Mouse (Mus musculus) E14TG2a.4 (cell line): ENCODE measurements around the gene Insyn1.

Experiments
- H3K27me3 ChIP-seq: 2 replicates; pipeline ENCODE4 v1.6.1; 2014; ENCODE audit warnings: low read length, control low read depth; ENCODE audit not compliant: insufficient read depth
- H3K36me3 ChIP-seq: 2 replicates; pipeline ENCODE4 v1.6.1; 2014; ENCODE audit warnings: low read length, control low read depth; ENCODE audit not compliant: insufficient read depth
- H3K4me1 ChIP-seq: replicated peaks from 2 replicates; pipeline ENCODE4 v1.6.1; 2014; ENCODE audit warnings: low read depth, low read length, control low read depth
- H3K4me3 ChIP-seq: replicated peaks from 2 replicates; pipeline ENCODE4 v1.5.1; 2014; ENCODE audit warnings: mild to moderate bottlenecking, low read length
- H3K9me3 ChIP-seq: 2 replicates; pipeline ENCODE4 v1.6.1; 2014; ENCODE audit warnings: low read length, control low read depth
- CTCF ChIP-seq: conservative IDR thresholded peaks from 2 replicates; pipeline ENCODE4 v1.5.1; 2014; ENCODE audit warnings: low read length
- NANOG ChIP-seq: IDR thresholded peaks from 2 replicates; pipeline ENCODE4 v1.6.1; 2014; ENCODE audit warnings: borderline replicate concordance, low read length, mixed read lengths
- POU5F1 ChIP-seq: IDR thresholded peaks from 2 replicates; pipeline ENCODE4 v1.6.1; 2014; ENCODE audit warnings: low read length, borderline replicate concordance

Insyn1 gene

DNA sequence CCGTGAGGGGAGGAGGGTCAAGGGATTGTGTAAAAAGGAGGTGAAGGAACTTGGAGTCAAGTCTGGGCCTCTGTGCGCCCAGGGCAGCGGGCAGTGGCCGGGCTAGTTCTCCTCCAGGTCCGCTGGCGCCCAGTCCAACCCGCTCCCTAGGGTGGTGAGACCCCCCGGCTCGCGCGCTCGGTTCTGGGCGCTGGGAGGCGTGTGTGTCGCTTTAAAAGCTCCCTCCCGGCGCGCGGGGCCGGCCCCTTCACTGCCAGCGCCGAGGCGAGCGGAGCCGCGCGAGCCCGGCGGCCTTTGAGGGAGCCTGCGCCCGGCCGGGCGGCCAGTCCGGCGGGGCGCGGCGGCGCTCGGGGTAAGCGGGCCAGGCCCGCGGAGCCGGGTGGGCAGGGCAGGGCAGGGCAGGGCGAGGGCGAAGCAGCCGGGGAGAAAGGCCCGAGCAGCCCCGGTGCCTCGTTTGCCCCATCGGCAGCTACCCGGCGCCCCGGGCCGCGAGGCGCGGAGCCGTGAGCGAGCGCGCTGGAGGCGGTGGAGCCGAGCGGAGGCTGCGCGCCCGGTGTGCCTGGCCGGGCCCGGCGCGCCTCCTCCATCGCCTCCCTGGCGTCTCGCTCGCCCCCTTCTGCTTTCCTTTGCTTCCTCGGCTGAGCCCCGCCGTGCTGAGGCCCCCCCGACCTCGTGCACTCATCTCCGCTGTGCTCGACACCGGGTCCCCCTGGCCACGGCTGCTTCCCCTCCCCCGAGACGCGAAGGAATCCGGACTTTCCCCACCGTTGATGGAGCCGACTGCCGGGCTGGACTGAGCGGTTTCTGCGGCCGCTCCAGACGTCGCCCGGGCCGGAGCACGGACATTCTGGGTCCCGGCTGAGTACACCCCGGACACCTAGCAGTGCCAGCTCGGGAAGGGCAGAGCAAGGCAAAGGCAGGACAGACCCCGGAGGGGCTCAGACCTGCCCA is at the start of gene Insyn1:
Gene Insyn1, plus strand, starts transcription at position 753 of the 951 bp plus-strand sequence.
- H3K36me3 ChIP-seq, result no peaks in the 10 kb centered on the region
- peaks cover 94% of the 10 kb centered on the region for H3K27me3 ChIP-seq
- peak within 1 kb of the TSS; percentile 82 for H3K4me3 ChIP-seq
- peaks cover 41% of the 10 kb centered on the region for H3K4me1 ChIP-seq
- H3K9me3 ChIP-seq, result no peaks in the 10 kb centered on the region
- no peak for TF ChIP-seq CTCF
- TF ChIP-seq POU5F1, result no peak
- TF ChIP-seq NANOG, result no peak

DNA sequence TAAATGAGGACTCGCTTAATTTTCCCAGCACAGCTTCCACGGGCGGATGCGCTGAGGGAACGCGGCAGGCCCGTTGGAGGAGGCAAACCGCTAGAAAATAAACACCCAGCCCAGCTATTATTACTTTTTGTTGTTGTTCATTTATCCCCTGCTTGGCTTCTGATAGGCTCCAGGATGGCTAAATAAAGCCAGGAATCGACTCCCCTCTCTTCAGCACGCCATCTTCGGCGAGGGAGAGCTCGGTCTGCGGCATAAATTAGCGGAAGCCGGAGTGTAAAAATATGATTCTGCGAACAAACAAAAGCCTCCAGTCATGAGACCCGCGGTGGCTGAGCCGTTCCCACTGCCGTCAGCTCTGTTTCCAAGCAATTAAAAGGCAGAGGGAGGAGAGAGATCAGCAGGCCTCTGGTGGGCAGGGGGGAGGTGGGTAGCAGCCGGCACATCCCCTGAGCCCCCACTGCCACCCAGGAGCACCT is 49.4 kb upstream of the Insyn1 start:
- H3K4me1 ChIP-seq, result peaks cover 36% of the 10 kb centered on the region

DNA sequence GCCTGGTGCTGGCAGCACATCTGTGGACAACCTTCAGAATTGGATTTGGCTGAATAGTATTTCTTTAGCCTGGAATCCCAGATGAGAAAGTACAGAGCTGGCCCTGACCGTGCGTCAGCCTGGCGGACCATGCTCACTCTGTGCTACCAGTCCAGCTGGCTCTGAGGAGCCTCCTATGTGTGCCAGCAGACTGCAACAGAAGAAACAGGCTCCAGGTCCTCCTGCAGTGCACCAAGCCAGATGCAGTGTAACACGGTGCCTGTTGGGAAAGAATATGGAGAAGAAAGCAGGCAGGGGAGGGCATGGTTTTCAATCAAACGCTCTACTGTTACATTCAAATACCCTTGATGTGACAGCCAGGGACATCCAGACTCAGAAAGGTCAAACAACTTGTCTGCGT is 48.3 kb upstream of the Insyn1 start:
- Histone ChIP-seq H3K9me3 (peaks cover 24% of the 10 kb centered on the region), H3K4me3 (no peak overlapping the region), H3K27me3 (peaks cover 83% of the 10 kb centered on the region), H3K4me1 (peaks cover 36% of the 10 kb centered on the region), H3K36me3 (no peaks in the 10 kb centered on the region)
- no peak for TF ChIP-seq NANOG
- no peak for TF ChIP-seq POU5F1
- no peak for TF ChIP-seq CTCF

More for the DNA sequence above, 49.4 kb upstream of the Insyn1 start:
- H3K9me3 ChIP-seq, result peaks cover 25% of the 10 kb centered on the region
- TF ChIP-seq NANOG (no peak), POU5F1 (no peak), CTCF (no peak)
- H3K36me3 ChIP-seq, result no peaks in the 10 kb centered on the region
- 0 out of 2 replicates have a peak overlapping the region, but pooled peaks have one; percentile 7 for H3K4me3 ChIP-seq
- H3K27me3 ChIP-seq, result peaks cover 84% of the 10 kb centered on the region

DNA sequence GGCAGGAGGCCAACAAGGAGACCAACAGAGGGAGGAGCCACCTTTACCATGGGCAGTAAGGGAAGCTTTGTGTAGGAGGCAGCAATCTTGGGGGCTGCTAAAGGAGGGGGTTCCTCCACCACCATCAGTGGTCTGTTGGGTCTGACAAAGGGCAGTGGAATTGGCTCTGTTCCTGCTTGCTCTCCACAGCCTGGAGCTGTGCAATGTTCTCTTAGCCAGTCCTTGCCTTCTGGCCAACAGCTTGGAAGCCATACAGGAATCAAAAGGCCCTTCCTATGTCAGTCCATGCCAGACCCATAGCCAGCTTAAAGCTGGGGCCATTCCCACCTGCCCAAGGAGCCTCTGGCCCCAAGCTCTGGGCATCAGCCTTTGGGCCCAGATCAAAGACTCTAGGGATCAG is 47.8 kb upstream of the Insyn1 start:
- Histone ChIP-seq H3K4me3 (no peak overlapping the region), H3K36me3 (no peaks in the 10 kb centered on the region), H3K9me3 (peaks cover 29% of the 10 kb centered on the region), H3K4me1 (peaks cover 36% of the 10 kb centered on the region), H3K27me3 (peaks cover 79% of the 10 kb centered on the region)
- TF ChIP-seq POU5F1 (no peak), NANOG (no peak), CTCF (no peak)

DNA sequence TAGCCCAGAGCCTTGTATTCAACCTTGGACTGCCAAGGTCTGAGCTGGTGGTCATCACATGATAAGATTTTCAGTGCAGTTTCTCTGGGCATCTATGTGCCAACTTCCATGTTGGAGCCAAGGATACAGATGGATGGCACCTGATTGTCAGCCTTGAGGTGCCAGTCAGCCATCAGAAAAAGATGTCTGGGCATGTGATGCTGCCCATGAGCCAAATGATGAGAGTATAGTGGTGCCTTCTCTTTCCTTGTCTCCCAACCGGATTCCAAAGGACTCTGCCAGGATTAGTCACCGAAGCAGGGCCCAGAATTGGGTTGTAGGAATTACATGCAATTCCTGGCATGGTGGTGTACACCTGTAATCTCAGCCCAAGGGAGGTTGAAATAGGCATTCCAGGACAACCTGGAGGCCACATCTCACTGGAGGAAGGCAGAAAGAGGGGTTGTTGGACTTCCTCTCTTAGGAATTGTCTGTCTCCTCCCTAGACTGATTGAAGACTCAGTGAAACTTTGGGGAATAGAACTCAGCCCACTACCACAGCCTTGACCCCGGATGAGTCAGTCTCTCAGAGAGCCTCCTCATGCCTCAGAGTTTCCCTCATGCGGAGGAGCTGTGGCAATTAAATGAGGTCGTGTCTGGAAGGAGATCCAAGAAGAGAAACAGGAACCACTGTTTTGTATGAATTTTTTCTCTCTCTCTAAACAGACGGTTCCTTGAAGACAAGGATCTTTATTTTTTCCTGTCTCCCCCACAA is 46.9 kb upstream of the Insyn1 start:
- Histone ChIP-seq H3K27me3 (peaks cover 70% of the 10 kb centered on the region), H3K9me3 (peaks cover 31% of the 10 kb centered on the region), H3K4me3 (no peak overlapping the region), H3K36me3 (no peaks in the 10 kb centered on the region), H3K4me1 (peaks cover 28% of the 10 kb centered on the region)
- TF ChIP-seq CTCF, result no peak
- TF ChIP-seq NANOG, result no peak
- no peak for TF ChIP-seq POU5F1

DNA sequence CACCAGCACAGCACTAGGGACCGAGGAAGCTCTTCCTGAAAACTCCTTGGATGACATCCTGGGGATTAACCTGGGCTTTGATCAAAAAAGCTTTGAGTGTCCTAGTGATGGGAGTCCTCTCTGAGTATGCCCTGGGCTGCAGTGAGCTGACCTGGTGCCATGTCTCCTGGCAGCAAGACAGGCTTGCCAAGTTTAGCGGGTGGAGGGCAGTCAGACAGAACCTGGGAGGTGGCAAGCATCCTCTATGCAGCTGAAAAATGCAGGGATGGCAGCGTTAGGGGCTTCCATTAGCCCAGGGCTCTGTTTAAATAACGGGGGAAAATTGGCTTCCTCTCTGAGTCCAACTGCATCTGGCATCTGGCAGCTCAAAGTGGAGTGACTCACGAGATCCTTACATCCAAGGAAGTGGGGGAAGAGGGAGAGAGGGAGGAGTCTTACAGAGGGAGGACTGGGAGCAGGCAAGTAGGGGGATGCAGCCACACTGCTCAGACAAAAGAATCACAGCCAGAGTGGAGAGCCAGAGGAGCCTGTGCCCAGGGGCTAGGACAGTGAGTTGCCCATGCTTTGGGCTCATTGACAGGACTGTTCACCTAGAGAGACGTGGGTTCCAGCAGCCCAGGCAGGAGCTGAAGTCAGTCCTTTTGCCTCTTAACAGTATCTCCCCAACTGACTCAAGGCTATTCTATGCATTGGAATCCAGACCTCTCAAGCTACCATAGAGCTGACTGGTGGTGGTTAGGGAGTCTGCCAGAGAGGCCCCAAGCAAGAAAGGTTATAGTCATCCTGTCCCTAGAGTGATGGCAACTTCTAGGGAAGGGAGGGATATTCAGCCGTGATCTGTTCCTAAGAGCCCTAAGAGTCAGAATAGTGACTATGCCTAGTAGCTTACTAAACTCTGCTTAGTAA is 46.0 kb upstream of the Insyn1 start:
- Histone ChIP-seq H3K27me3 (peaks cover 64% of the 10 kb centered on the region), H3K4me1 (peaks cover 30% of the 10 kb centered on the region), H3K4me3 (no peak overlapping the region), H3K9me3 (peaks cover 31% of the 10 kb centered on the region), H3K36me3 (no peaks in the 10 kb centered on the region)
- TF ChIP-seq CTCF (no peak), NANOG (no peak), POU5F1 (no peak)

DNA sequence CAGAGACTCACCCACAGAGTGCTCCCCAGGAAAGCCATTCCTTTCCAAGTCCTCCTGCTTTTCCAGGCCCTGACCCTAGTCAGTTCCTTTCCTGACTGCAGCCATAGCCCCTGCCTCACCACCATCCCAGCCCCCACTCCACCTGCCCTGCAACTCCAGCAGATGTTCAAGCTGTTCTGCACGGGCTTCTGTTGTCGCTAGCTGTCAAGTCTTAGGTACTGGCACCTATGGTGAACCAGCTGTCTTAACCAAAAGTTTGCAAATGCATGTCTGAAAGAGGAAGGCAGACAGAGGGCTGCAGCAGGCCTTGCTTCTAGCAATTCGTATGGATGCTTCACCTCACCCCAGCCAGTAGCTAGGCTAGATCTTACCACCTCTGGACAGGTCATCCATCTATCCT is 45.3 kb upstream of the Insyn1 start:
- peaks cover 57% of the 10 kb centered on the region for H3K27me3 ChIP-seq

More for the DNA sequence above, 45.3 kb upstream of the Insyn1 start:
- Histone ChIP-seq H3K9me3 (peaks cover 31% of the 10 kb centered on the region), H3K4me1 (peaks cover 30% of the 10 kb centered on the region), H3K4me3 (no peak overlapping the region), H3K36me3 (no peaks in the 10 kb centered on the region)
- no peak for TF ChIP-seq POU5F1
- TF ChIP-seq CTCF, result no peak
- no peak for TF ChIP-seq NANOG
